Mouse (Mus musculus) kidney, adult 2 months (tissue): Measurements from ENCODE around the gene Tinagl1.

ENCODE experiments used
- CTCF ChIP-seq: fragments of 200-500 bp; conservative IDR thresholded peaks from 2 replicates; pipeline ENCODE4 v1.5.1; 2011; ENCODE audit warnings: low read depth, mild to moderate bottlenecking, control low read depth, low read length, moderate library complexity, mixed read lengths; ENCODE audit not compliant: insufficient read depth, insufficient read length
- POLR2A ChIP-seq: fragments of 200-500 bp; IDR thresholded peaks from one replicate; pipeline ENCODE4 v1.6.1; 2011; ENCODE audit warnings: low read depth, low read length, control low read depth

- TF ChIP-seq POLR2A: no peak
- TF ChIP-seq CTCF: no peak
Measured at GRCm38 (mm10) chr4:130181886-130182285, 7.0 kb upstream of the Tinagl1 start.
